Mouse (Mus musculus) erythroblast, embryonic 14.5 days (primary cell): Measurements from ENCODE around the gene Gm7029.
"Not testable (repeated sequence)": the region's sequence is repeated elsewhere in the genome, so short reads cannot be mapped to it uniquely, and the experiment has no call there.

Source experiments
- GATA1 ChIP-seq: IDR thresholded peaks from 2 replicates; pipeline ENCODE4 v1.6.1; 2012; ENCODE audit warnings: low read length, inconsistent platforms, mixed read lengths
- TAL1 ChIP-seq: IDR thresholded peaks from 3 replicates; pipeline ENCODE4 v1.6.1; 2012; ENCODE audit warnings: low read length, inconsistent platforms, mixed read lengths

- TF ChIP-seq TAL1, GATA1: not testable (repeated sequence)
Observed at GRCm38 (mm10) chr17:33893011-33893410, 19.4 kb downstream of the Gm7029 start.
